ENCODE assay signal across 10 mouse cellular contexts in the genomic region with DNA sequence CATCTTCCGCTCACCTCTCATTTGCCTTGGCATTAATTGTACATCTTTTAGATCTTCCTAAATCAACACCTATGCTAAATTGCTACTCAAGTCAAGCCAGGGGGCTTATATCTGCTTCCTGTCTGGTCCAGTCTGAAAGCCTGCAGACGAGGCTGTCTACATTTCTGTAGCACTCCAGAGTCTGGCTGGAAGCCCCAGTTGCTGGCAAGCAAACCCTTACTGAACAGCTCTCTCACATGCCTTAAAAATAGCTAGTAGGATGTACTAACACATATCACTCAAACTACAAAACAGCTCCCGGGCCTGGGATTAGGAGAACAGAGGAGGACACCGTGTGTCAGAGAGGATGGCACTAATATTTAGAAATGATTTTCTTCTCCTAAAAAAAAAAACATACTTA. TPM values are rescaled to one million over a fixed set of nuclear protein-coding genes. Genes with fewer than 3 reads are reported as not detected.
DNase-seq lines count a peak whose midpoint lies in the region; ATAC-seq lines count a peak whose summit lies in the region.
"Had no signal": no experiment of that assay in that cellular context is flagged by ENCODE, and none has a peak within 500 bp of the region (broad histone marks: within the 10 kb centered on the region; RNA-seq: fewer than 3 reads in every experiment).

No protein-coding gene starts in this region.

- H3K4me3 ChIP-seq in forebrain, embryonic 15.5 days, result no peak overlapping the region
- no peak overlapping the region for H3K4me3 ChIP-seq in forebrain, embryonic 12.5 days (replicated peaks)
- no peak overlapping the region for H3K4me3 ChIP-seq in midbrain, embryonic 14.5 days (replicated peaks; ENCODE audit: low read depth, low read length)
- H3K4me3 ChIP-seq: neural tube, embryonic 13.5 days had no signal

- H3K27ac ChIP-seq in forebrain, embryonic 15.5 days (replicated peaks), result peak overlapping the region; percentile 29; the same call in 1 of the 2 replicates
- no peak overlapping the region for H3K27ac ChIP-seq in forebrain, embryonic 12.5 days
- no peak overlapping the region for H3K27ac ChIP-seq in midbrain, embryonic 14.5 days (replicated peaks; ENCODE audit: low read depth, low read length)
- H3K27ac ChIP-seq: neural tube, embryonic 13.5 days had no signal

- no peak overlapping the region for H3K9ac ChIP-seq in forebrain, embryonic 15.5 days (replicated peaks)
- no peak overlapping the region for H3K9ac ChIP-seq in forebrain, embryonic 12.5 days
- H3K9ac ChIP-seq in midbrain, embryonic 14.5 days (replicated peaks; ENCODE audit: low read length), result no peak overlapping the region
- H3K9ac ChIP-seq: neural tube, embryonic 13.5 days had no signal

- H3K27me3 ChIP-seq in forebrain, embryonic 15.5 days, result no peaks in the 10 kb centered on the region
- H3K27me3 ChIP-seq in forebrain, embryonic 12.5 days, result peaks cover 32% of the 10 kb centered on the region
- no peaks in the 10 kb centered on the region for H3K27me3 ChIP-seq in midbrain, embryonic 14.5 days (ENCODE audit: control insufficient read depth, insufficient read depth, low read length)
- H3K27me3 ChIP-seq: neural tube, embryonic 13.5 days had no signal

- H3K36me3 ChIP-seq in forebrain, embryonic 15.5 days, result no peaks in the 10 kb centered on the region
- no peaks in the 10 kb centered on the region for H3K36me3 ChIP-seq in forebrain, embryonic 12.5 days (replicated peaks)
- no peaks in the 10 kb centered on the region for H3K36me3 ChIP-seq in midbrain, embryonic 14.5 days (ENCODE audit: control insufficient read depth, insufficient read depth, low read length)
- H3K36me3 ChIP-seq: neural tube, embryonic 13.5 days had no signal

- WGBS in forebrain, embryonic 15.5 days, result 58% methylated on average over 4 of the region's 4 CpGs
- 77% methylated on average over 4 of the region's 4 CpGs for WGBS in forebrain, embryonic 12.5 days
- WGBS in midbrain, embryonic 14.5 days, result 85% methylated on average over 4 of the region's 4 CpGs

- ATAC-seq in forebrain, embryonic 15.5 days (replicated peaks), result no peak
- ATAC-seq in forebrain, embryonic 12.5 days (ENCODE audit: low FRiP score), result no peak
- no peak for ATAC-seq in midbrain, embryonic 14.5 days (ENCODE audit: low FRiP score, low TSS enrichment)

- peak; percentile 96 for DNase-seq in heart, adult 11 months
- peak; percentile 55 for DNase-seq in layer of hippocampus, adult 11-12 months (ENCODE audit: low spot score)
- peak; percentile 56 to 79 for DNase-seq in lung, postnatal 4 days
- no peak for DNase-seq in ovary, adult 18-20 months (ENCODE audit: low spot score)
- DNase-seq in kidney, adult 9 months, result no peak
- DNase-seq in midbrain, embryonic 14.5 days, result no peak
- DNase-seq: cerebellum, adult 9-11 months had no signal

- no peak overlapping the region for H3K4me2 ChIP-seq in forebrain, embryonic 15.5 days (replicated peaks)
- H3K4me2 ChIP-seq in forebrain, embryonic 12.5 days, result no peak overlapping the region
- no peak overlapping the region for H3K4me2 ChIP-seq in midbrain, embryonic 14.5 days (ENCODE audit: low read length)
- H3K4me2 ChIP-seq: neural tube, embryonic 13.5 days had no signal

- H3K9me3 ChIP-seq in forebrain, embryonic 15.5 days, result no peaks in the 10 kb centered on the region
- H3K9me3 ChIP-seq in forebrain, embryonic 12.5 days, result no peaks in the 10 kb centered on the region
- no peaks in the 10 kb centered on the region for H3K9me3 ChIP-seq in midbrain, embryonic 14.5 days (ENCODE audit: control insufficient read depth, low read length)
- H3K9me3 ChIP-seq: neural tube, embryonic 13.5 days had no signal

- H3K4me1 ChIP-seq in forebrain, embryonic 15.5 days, result no peaks in the 10 kb centered on the region
- no peaks in the 10 kb centered on the region for H3K4me1 ChIP-seq in forebrain, embryonic 12.5 days
- H3K4me1 ChIP-seq in midbrain, embryonic 14.5 days (ENCODE audit: control insufficient read depth, insufficient read depth, low read length), result no peaks in the 10 kb centered on the region
- H3K4me1 ChIP-seq: neural tube, embryonic 13.5 days had no signal

RNA-seq across cellular contexts. Expression of a gene that starts 42.3 kb away (rescaled TPM):
- polyA plus RNA-seq in forebrain, embryonic 15.5 days (2015; fragmentation: Nextera tagmentation; extraction: Ambion mirVana), result 139 and 147 TPM in 2 replicates
- polyA plus RNA-seq in forebrain, embryonic 12.5 days (2016; fragmentation: Nextera tagmentation; extraction: Ambion mirVana), result 108 and 120 TPM in 2 replicates
- 124 and 133 TPM in 2 replicates for polyA plus RNA-seq in midbrain, embryonic 14.5 days (2014; fragmentation: Nextera tagmentation; extraction: Ambion mirVana)

Comparison
In these comparisons a context has a peak if more than half of its experiments do, and no peak if none do; other contexts are left out.
1. DNase-seq: peak in heart, adult 11 months (single experiment), layer of hippocampus, adult 11-12 months (single experiment) and lung, postnatal 4 days (2 of 2); none in ovary, adult 18-20 months (single experiment), kidney, adult 9 months (single experiment) and midbrain, embryonic 14.5 days (single experiment).